Mouse (Mus musculus): ENCODE results near the gene Apobec2. TPM values are rescaled to one million over a fixed set of nuclear protein-coding genes. Genes with fewer than 3 reads are reported as not detected.

Gene Apobec2
- polyA plus RNA-seq, 1 experiment from 2014 or later: 0.63 TPM

- peaks cover 5% of the 10 kb centered on the region for H3K4me1 ChIP-seq (replicated peaks; ENCODE audit: control insufficient read depth, insufficient read depth, low read length)
- WGBS: 70% methylated on average over 11 of the region's 11 CpGs
- no peak for ATAC-seq (ENCODE audit: low FRiP score)
- no peak for DNase-seq (ENCODE audit: low spot score)
- H3K4me2 ChIP-seq (replicated peaks): no peak overlapping the region
- no peak overlapping the region for H3K4me3 ChIP-seq (replicated peaks; ENCODE audit: low read length)
- no peaks in the 10 kb centered on the region for H3K27me3 ChIP-seq (ENCODE audit: control insufficient read depth, insufficient read depth, low read length)
- no peaks in the 10 kb centered on the region for H3K9me3 ChIP-seq (ENCODE audit: control insufficient read depth, low read length)
- H3K27ac ChIP-seq: no peak overlapping the region
- H3K9ac ChIP-seq: no peak overlapping the region
- H3K36me3 ChIP-seq (replicated peaks; ENCODE audit: control insufficient read depth, insufficient read depth): no peaks in the 10 kb centered on the region
These were observed 4.7 kb downstream of the Apobec2 start for GRCm38 (mm10) chr17:48427852-48428530.

- WGBS: 74% methylated on average over 13 of the region's 13 CpGs
- Histone ChIP-seq H3K9ac (no peak overlapping the region), H3K4me3 (replicated peaks; ENCODE audit: low read length) (no peak overlapping the region), H3K9me3 (ENCODE audit: control insufficient read depth, low read length) (no peaks in the 10 kb centered on the region), H3K4me2 (replicated peaks) (no peak overlapping the region), H3K4me1 (replicated peaks; ENCODE audit: control insufficient read depth, insufficient read depth, low read length) (no peaks in the 10 kb centered on the region; the same call in 1 of the 2 replicates), H3K27me3 (ENCODE audit: control insufficient read depth, insufficient read depth, low read length) (no peaks in the 10 kb centered on the region), H3K36me3 (replicated peaks; ENCODE audit: control insufficient read depth, insufficient read depth) (no peaks in the 10 kb centered on the region), H3K27ac (no peak overlapping the region)
- no peak for DNase-seq (ENCODE audit: low spot score)
- no peak for ATAC-seq (ENCODE audit: low FRiP score)
These were observed 5.6 kb downstream of the Apobec2 start for GRCm38 (mm10) chr17:48426991-48427750.

- no peak overlapping the region for H3K27ac ChIP-seq
- H3K9me3 ChIP-seq (ENCODE audit: control insufficient read depth, low read length): no peaks in the 10 kb centered on the region
- ATAC-seq (ENCODE audit: low FRiP score) (no peak), DNase-seq (ENCODE audit: low spot score) (no peak)
- no peaks in the 10 kb centered on the region for H3K36me3 ChIP-seq (replicated peaks; ENCODE audit: control insufficient read depth, insufficient read depth)
- no peak overlapping the region for H3K4me2 ChIP-seq (replicated peaks)
- H3K27me3 ChIP-seq (ENCODE audit: control insufficient read depth, insufficient read depth, low read length): no peaks in the 10 kb centered on the region
- no peak overlapping the region for H3K9ac ChIP-seq
- H3K4me1 ChIP-seq (replicated peaks; ENCODE audit: control insufficient read depth, insufficient read depth, low read length): no peaks in the 10 kb centered on the region; the same call in 1 of the 2 replicates
- no peak overlapping the region for H3K4me3 ChIP-seq (replicated peaks; ENCODE audit: low read length)
- 50% methylated on average over 9 of the region's 9 CpGs for WGBS
These were observed 6.7 kb downstream of the Apobec2 start for GRCm38 (mm10) chr17:48425823-48426612.

GRCm38 (mm10) chr17:48424237-48424636 lies 8.5 kb downstream of the Apobec2 start:
- Histone ChIP-seq H3K27me3 (ENCODE audit: control insufficient read depth, insufficient read depth, low read length) (no peaks in the 10 kb centered on the region), H3K4me1 (replicated peaks; ENCODE audit: control insufficient read depth, insufficient read depth, low read length) (no peaks in the 10 kb centered on the region; the same call in 1 of the 2 replicates), H3K36me3 (replicated peaks; ENCODE audit: control insufficient read depth, insufficient read depth) (no peaks in the 10 kb centered on the region), H3K9me3 (ENCODE audit: control insufficient read depth, low read length) (no peaks in the 10 kb centered on the region), H3K27ac (no peak overlapping the region), H3K4me3 (replicated peaks; ENCODE audit: low read length) (no peak overlapping the region), H3K9ac (no peak overlapping the region), H3K4me2 (replicated peaks) (no peak overlapping the region)
- no peak for ATAC-seq (ENCODE audit: low FRiP score)
- 90% methylated on average over 9 of the region's 9 CpGs for WGBS
- no peak for DNase-seq (ENCODE audit: low spot score)

- Histone ChIP-seq H3K4me3 (replicated peaks; ENCODE audit: low read length) (no peak overlapping the region), H3K27ac (no peak overlapping the region), H3K27me3 (ENCODE audit: control insufficient read depth, insufficient read depth, low read length) (no peaks in the 10 kb centered on the region), H3K9ac (no peak overlapping the region), H3K9me3 (ENCODE audit: control insufficient read depth, low read length) (no peaks in the 10 kb centered on the region), H3K4me1 (replicated peaks; ENCODE audit: control insufficient read depth, insufficient read depth, low read length) (no peaks in the 10 kb centered on the region), H3K36me3 (replicated peaks; ENCODE audit: control insufficient read depth, insufficient read depth) (0 out of 2 replicates have a peak, but pooled peaks cover 4% of the 10 kb centered on the region), H3K4me2 (replicated peaks) (no peak overlapping the region)
- WGBS: 76% methylated on average over 2 of the region's 2 CpGs
- DNase-seq (ENCODE audit: low spot score) (no peak), ATAC-seq (ENCODE audit: low FRiP score) (no peak)
These were observed 13.2 kb downstream of the Apobec2 start for GRCm38 (mm10) chr17:48419571-48419970.

GRCm38 (mm10) chr17:48418781-48419180 lies 13.9 kb downstream of the Apobec2 start:
- DNase-seq (ENCODE audit: low spot score) (no peak), ATAC-seq (ENCODE audit: low FRiP score) (no peak)
- Histone ChIP-seq H3K9ac (no peak overlapping the region), H3K4me2 (replicated peaks) (no peak overlapping the region), H3K9me3 (ENCODE audit: control insufficient read depth, low read length) (no peaks in the 10 kb centered on the region), H3K27ac (no peak overlapping the region), H3K27me3 (ENCODE audit: control insufficient read depth, insufficient read depth, low read length) (no peaks in the 10 kb centered on the region), H3K4me1 (replicated peaks; ENCODE audit: control insufficient read depth, insufficient read depth, low read length) (no peaks in the 10 kb centered on the region), H3K36me3 (replicated peaks; ENCODE audit: control insufficient read depth, insufficient read depth) (peaks cover 8% of the 10 kb centered on the region), H3K4me3 (replicated peaks; ENCODE audit: low read length) (no peak overlapping the region)
- 100% methylated on average over 1 of the region's 1 CpGs for WGBS

GRCm38 (mm10) chr17:48418174-48418573 lies 14.6 kb downstream of the Apobec2 start:
- peaks cover 8% of the 10 kb centered on the region for H3K36me3 ChIP-seq (replicated peaks; ENCODE audit: control insufficient read depth, insufficient read depth)
- WGBS: 82% methylated on average over 7 of the region's 7 CpGs
- DNase-seq (ENCODE audit: low spot score) (no peak), ATAC-seq (ENCODE audit: low FRiP score) (no peak)
- no peak overlapping the region for H3K4me3 ChIP-seq (replicated peaks; ENCODE audit: low read length)
- no peak overlapping the region for H3K9ac ChIP-seq
- no peaks in the 10 kb centered on the region for H3K9me3 ChIP-seq (ENCODE audit: control insufficient read depth, low read length)
- H3K4me2 ChIP-seq (replicated peaks): no peak overlapping the region
- H3K27ac ChIP-seq: no peak overlapping the region
- no peaks in the 10 kb centered on the region for H3K4me1 ChIP-seq (replicated peaks; ENCODE audit: control insufficient read depth, insufficient read depth, low read length)
- no peaks in the 10 kb centered on the region for H3K27me3 ChIP-seq (ENCODE audit: control insufficient read depth, insufficient read depth, low read length)

- Histone ChIP-seq H3K9ac (no peak overlapping the region), H3K4me2 (replicated peaks) (no peak overlapping the region), H3K9me3 (ENCODE audit: control insufficient read depth, low read length) (no peaks in the 10 kb centered on the region), H3K4me3 (replicated peaks; ENCODE audit: low read length) (no peak overlapping the region), H3K36me3 (replicated peaks; ENCODE audit: control insufficient read depth, insufficient read depth) (peaks cover 8% of the 10 kb centered on the region), H3K27me3 (ENCODE audit: control insufficient read depth, insufficient read depth, low read length) (no peaks in the 10 kb centered on the region), H3K4me1 (replicated peaks; ENCODE audit: control insufficient read depth, insufficient read depth, low read length) (no peaks in the 10 kb centered on the region), H3K27ac (no peak overlapping the region)
- ATAC-seq (ENCODE audit: low FRiP score) (no peak), DNase-seq (ENCODE audit: low spot score) (no peak)
- 92% methylated on average over 6 of the region's 6 CpGs for WGBS
These were observed 15.2 kb downstream of the Apobec2 start for GRCm38 (mm10) chr17:48417521-48417920.

Data from hindbrain, embryonic 14.5 days (tissue).